Mouse (Mus musculus): ENCODE measurements around the gene Acot7.

DNA sequence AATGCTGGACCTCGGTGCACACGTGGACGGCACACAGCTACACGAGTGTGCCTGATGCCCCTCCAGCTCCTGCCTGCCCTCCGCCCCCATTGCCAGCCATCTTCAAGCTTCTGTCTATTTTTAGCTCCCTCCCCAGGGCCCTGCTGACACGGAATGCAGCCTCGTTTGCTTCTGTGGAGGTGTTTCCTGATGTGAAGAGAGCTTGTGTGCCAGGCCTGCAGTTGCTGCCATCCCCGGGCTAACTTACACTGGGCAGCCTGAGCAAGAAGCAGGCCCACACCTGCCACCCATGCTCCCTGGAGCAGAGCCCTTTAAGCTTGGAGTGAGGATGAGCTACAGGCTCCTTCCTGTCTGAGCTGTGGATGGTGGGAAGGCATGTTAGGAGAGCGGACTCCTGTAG lies 84.3 kb downstream of the Acot7 start:
- TF ChIP-seq CTCF (IDR thresholded peaks at IDR 0.05; ENCODE audit: insufficient read depth, low read length): no peak
- no peak for TF ChIP-seq POLR2A (IDR thresholded peaks at IDR 0.05; ENCODE audit: borderline replicate concordance, extremely low read depth, low read depth, low read length)

Measured in lung, adult 2 months (tissue).